Mouse (Mus musculus) embryonic fibroblast, embryonic 13.5 days (primary cell): Measurements from ENCODE around the gene Anxa6. TPM values are rescaled to one million over a fixed set of nuclear protein-coding genes. Genes with fewer than 3 reads are reported as not detected.

ENCODE experiments used
- H3K27ac ChIP-seq: 2 replicates; pipeline ENCODE4 v1.5.1; 2012; ENCODE audit warnings: low read length, control low read depth, inconsistent platforms; ENCODE audit not compliant: insufficient read depth
- H3K4me1 ChIP-seq: 2 replicates; pipeline ENCODE4 v1.6.1; 2011; ENCODE audit warnings: low read length; ENCODE audit not compliant: control insufficient read depth, insufficient read depth
- H3K4me3 ChIP-seq: 2 replicates; pipeline ENCODE4 v1.5.1; 2011; ENCODE audit warnings: mild to moderate bottlenecking, control low read depth, low read length; ENCODE audit not compliant: insufficient read depth
- CTCF ChIP-seq: IDR thresholded peaks from 2 replicates; pipeline ENCODE4 v1.5.1; 2011; ENCODE audit warnings: mild to moderate bottlenecking, control low read depth, low read length, moderate library complexity, borderline replicate concordance; ENCODE audit not compliant: insufficient read depth
- POLR2A ChIP-seq: IDR thresholded peaks from 2 replicates; pipeline ENCODE4 v1.6.1; 2011; ENCODE audit warnings: low read depth, mild to moderate bottlenecking, control low read depth, low read length, moderate library complexity
- polyA plus RNA-seq: library from polyadenylated mRNA; stranded (reverse); fragments of >200 nt; gene quantifications from 2 replicates; pipeline ENCODE4 v1.2.4, GENCODE M21; 2011; ENCODE audit warnings: low read depth; ENCODE audit not compliant: missing spikeins, insufficient read length

Anxa6 gene
- polyA plus RNA-seq, 1 experiment = 288 TPM

DNA sequence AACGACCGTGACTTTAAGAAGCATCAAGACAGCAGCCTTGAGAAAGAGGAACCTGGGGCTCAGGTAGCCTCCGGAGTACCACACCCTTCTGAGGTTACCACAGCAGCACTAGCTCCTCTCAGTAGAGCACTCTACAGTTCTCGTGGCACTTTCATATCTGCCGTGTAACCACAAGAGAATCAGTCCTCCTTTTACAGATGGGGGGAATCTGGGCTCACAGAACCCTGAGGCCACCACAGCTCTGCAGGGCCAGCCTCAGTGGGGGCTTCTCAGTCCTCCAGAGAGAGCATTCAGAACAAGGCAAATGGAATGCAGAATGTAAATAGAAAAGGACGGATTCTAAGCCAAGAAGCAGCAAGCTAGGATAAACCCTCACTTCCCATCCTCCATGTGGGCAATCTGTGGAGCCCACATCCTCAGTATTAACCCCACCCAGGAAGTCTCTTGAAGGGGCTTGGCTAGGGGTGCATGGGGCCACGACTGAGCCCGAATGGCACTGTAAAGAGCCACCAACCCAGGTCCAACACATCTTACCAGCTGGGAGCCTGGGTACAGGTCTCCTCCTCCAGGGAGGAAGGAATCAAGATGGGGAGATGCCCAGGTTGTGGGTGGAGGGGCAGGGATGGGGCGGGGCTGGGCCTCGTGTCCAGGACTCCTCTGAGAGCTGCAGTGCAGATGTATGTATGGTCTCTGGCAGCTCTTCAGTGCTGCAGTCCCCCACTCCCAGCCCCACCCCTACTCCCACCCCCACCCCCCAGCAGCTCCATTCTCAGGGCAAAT is 1.8 kb downstream of the Anxa6 start:
- Histone ChIP-seq H3K27ac (peak overlapping the region; percentile 55), H3K4me1 (peaks cover 25% of the 10 kb centered on the region), H3K4me3 (peak overlapping the region; percentile 84)
- no peak for TF ChIP-seq CTCF
- peak; percentile 24; the same call in 1 of the 2 replicates for TF ChIP-seq POLR2A

DNA sequence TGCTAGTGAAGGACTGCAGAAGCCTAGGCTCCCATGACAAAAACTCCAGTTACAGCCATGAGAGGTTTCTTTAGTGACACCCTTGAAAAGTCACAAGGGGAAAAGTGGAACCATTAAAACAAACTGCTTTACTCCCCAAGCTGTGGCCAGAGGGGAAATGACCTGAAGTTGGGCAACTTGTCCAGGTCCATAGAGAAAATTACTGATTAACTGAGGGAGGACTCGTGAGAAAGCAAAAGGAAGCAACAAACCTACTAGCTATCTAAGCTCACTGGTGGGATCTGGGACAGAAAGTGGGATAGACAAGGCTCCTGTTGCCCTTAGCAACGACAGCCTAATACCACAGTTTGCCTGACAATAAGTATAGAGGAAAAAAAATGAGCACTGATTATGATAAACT is 4.7 kb downstream of the Anxa6 start:
- no peak for TF ChIP-seq CTCF
- Histone ChIP-seq H3K4me1 (peaks cover 33% of the 10 kb centered on the region), H3K4me3 (no peak overlapping the region), H3K27ac (peak overlapping the region; percentile 50; the same call in 1 of the 2 replicates)

DNA sequence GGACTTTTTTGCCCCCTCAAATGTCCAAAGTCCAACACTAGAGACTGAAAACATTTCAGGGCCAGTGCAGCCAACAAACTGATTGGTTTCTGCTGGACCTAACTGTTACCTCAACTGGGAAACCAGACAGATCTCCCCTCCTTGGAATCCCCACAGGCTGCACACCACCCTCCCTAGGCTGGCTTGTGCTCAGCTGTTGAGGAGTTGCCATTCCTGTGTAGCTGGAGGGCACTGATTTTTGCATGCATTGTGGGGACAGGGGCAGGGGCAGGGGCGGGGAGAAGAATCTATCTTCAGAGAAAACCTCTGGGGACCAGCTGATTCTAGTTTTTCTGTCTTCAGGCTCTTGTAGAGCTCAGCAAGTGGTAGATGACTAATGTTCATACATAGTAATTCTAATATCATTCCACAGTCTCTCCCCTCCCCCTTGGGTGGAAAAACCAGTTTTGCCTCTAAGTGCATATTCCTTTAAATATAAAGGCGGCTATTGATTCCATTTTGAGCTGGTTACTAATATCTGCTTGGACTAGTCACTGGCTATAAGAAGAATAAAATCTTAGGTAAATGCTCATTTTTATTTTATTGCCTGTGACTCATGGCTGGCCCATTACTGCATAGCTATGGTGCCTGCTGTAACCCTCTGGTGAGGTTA is 5.9 kb downstream of the Anxa6 start:
- no peak for TF ChIP-seq CTCF
- no peak for TF ChIP-seq POLR2A
- Histone ChIP-seq H3K4me1 (peaks cover 42% of the 10 kb centered on the region), H3K4me3 (no peak overlapping the region), H3K27ac (peak overlapping the region; percentile 50)

DNA sequence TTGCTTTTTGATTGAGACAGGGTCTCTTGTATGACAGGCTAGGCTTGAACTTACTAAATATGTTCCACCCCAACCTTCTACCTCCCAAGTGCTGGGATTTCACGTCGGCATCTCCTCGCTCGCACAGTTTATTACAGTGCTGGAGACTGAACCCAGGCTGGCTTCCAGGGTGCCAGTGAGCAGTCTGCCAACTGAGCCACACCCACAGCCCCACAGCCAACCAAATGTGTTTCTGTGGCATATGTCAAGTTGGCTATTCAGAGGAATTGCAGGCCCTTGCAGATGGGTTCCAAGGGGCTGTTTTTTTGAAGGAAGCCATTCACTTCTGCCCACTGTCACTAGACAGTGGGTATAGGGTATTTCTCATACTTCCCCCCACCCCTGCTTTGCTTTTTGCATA is 7.3 kb downstream of the Anxa6 start:
- Histone ChIP-seq H3K4me3 (no peak overlapping the region), H3K27ac (no peak overlapping the region), H3K4me1 (peaks cover 54% of the 10 kb centered on the region)
- TF ChIP-seq CTCF (no peak), POLR2A (no peak)

DNA sequence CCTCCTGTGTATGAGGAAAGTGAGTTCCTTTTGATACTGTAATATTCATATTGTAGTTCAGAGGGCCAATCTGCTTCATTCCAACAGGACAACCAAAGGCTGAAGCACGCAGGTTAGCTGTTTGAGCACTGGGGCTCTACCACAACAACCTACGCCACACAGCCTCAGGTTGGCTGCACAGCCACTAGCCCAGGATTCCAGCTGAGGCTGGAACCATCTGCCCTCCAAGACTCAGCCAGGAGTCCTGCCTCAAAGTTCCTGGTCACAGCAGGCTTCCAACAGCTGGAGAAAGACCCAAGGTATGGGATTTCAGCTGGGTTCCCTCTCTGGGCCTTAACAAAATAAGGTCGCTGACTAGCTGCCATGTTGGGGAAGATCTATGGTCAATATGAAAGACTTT is 9.7 kb downstream of the Anxa6 start:
- no peak overlapping the region for H3K4me3 ChIP-seq

DNA sequence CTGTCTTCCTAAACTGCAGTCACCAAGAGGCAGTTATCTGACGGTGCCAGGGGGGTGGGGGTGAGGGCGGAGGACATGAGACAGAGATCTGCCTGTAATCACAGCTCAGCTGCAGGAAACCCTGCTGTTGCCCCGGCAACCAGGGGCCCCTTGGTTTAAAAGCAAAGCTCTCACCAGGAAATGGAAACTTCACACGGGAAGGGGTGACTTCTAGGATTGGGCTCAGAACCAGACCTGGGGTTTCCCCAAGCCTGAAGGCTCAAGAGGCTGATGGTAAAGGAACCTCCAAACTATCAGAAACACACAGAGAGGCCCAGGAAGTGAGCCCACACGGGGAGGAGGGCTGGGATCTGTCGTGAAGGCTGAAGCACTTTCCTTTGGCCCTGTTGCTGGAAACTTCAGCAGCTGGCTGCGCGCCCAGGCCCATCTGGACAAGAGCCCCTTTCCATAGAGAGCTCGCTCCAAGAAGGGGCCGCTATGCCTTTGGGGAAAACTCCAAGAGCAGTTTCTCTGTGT is 10.1 kb downstream of the Anxa6 start:
- Histone ChIP-seq H3K27ac (peak overlapping the region; percentile 68), H3K4me3 (no peak overlapping the region), H3K4me1 (peaks cover 48% of the 10 kb centered on the region)
- TF ChIP-seq POLR2A (no peak), CTCF (no peak)

More for the DNA sequence above, 9.7 kb downstream of the Anxa6 start:
- Histone ChIP-seq H3K27ac (peak overlapping the region; percentile 68), H3K4me1 (peaks cover 52% of the 10 kb centered on the region)
- TF ChIP-seq CTCF = no peak

DNA sequence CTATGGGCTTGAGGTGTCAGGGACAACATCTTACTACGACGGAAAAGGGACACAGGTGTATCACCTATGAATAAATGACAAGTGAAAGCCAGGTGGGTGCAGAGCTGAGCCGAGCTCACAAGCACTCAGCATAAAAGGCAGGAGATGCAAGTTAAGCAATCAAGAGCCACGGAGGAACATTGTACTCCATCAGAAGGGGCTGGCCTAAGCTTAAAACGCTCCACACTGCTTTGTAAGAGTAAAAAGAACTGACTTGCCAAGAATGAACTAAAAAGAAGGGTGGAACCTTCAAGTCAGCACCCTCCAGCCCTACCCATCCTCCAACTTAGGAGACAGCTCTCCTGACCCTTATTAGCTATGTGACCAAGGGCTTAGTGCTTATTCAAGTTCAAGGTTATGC is 10.7 kb downstream of the Anxa6 start:
- peaks cover 43% of the 10 kb centered on the region for H3K4me1 ChIP-seq
- no peak overlapping the region for H3K4me3 ChIP-seq
- TF ChIP-seq POLR2A = no peak
- TF ChIP-seq CTCF = no peak

DNA sequence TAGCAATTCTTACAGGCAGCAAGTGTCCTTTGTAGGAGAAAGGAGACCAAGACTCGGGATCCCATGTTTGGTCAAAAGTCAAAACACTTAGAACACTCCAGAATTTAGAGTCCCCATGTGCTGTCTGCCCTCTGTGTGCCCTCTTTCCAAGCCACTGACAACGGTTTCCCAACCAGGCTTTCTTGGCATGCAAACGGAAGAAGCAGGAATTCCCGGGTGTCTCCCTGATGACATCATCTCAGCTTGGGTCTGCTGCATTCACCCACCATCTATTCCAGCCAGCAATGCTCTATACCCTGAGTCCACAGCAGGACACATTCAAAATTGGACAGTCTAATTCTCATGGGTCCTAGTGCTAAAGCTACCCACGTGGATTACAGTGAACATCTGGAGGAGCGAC is 11.4 kb downstream of the Anxa6 start:
- Histone ChIP-seq H3K4me1 (peaks cover 39% of the 10 kb centered on the region), H3K4me3 (no peak overlapping the region), H3K27ac (no peak overlapping the region)
- TF ChIP-seq POLR2A = no peak
- no peak for TF ChIP-seq CTCF

More for the DNA sequence above, 10.7 kb downstream of the Anxa6 start:
- peak overlapping the region; percentile 68 for H3K27ac ChIP-seq

DNA sequence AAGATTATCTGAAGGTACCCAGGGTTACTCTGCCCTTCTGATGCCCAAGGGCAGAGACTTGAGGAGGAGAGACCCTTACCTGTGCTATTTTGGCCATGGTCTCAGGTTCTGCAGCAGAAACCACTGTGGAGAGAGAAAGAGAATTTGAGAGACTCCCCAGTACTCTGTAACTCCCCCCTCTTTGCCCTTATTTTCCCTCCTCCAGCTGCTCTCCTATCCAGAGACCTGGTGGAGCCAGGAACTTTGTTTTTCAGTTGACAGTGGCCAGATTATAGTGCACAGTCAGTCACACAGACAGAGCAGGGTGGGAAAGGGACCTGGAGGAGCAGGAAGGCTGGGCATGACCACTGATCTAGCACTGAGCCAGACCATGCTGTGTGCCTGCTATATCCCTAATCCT is 11.8 kb downstream of the Anxa6 start:
- Histone ChIP-seq H3K4me1 (peaks cover 37% of the 10 kb centered on the region), H3K27ac (no peak overlapping the region)

DNA sequence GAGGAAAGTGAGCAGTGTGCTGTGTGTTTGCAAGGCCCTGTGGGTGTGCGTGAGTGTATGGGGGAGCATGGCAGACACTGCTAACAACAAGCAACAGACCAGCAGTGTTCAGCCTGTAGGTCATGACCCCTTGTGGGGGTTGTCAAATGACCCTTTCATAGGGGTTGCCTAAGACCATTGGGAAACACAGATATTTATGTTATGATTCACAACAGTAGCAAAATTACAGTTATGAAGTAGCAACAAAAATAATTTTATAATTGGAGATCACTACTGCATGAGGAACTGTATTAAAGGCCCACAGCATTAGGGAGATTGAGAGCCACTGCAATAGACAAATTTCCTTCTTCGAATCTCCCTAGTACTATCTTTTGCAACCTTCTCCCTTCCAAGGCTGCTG is 13.5 kb downstream of the Anxa6 start:
- Histone ChIP-seq H3K4me3 (no peak overlapping the region), H3K27ac (no peak overlapping the region), H3K4me1 (peaks cover 33% of the 10 kb centered on the region)
- TF ChIP-seq POLR2A (no peak), CTCF (no peak)

More for the DNA sequence above, 11.8 kb downstream of the Anxa6 start:
- H3K4me3 ChIP-seq = no peak overlapping the region
- TF ChIP-seq POLR2A (no peak), CTCF (no peak)

DNA sequence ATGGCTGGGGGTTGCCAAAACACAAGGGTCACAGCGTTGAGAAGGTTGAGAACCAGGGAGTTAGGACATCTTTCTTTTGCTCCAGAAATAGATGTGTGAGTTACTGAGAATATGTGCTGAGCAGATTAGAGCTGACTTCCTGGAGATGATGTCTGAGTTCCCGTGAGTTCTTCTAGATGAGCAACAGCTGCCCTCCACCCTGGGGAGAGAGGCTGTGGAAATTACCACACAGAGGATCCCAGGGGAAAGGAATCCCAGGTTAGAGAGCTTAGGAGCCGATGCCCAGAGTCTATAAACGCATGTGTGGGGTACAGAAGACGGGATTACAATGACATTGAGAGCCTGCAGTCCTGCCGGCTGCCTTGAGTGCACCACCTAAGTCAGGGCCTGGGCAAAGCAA is 15.2 kb downstream of the Anxa6 start:
- peaks cover 21% of the 10 kb centered on the region for H3K4me1 ChIP-seq
- H3K4me3 ChIP-seq = no peak overlapping the region
- no peak overlapping the region for H3K27ac ChIP-seq
- TF ChIP-seq CTCF (no peak), POLR2A (no peak)
